Mouse (Mus musculus) midbrain, postnatal 0 days (tissue): ENCODE measurements at regions not wholly inside any gene's neighbourhood (a gene's known extent, or its start where the extent isn't known, plus 50 kb on each side); places are given as distances from the start of the nearest gene placed in this dataset.

Experiments used
- ATAC-seq: fragments of 200-750 bp; cut with Nextera tagmentation; 2 replicates; pipeline ENCODE4 v1.8.0; 2017; ENCODE audit warnings: moderate number of reproducible peaks, mild to moderate bottlenecking, moderate TSS enrichment, moderate library complexity; ENCODE audit not compliant: low FRiP score
- DNase-seq: peaks from one replicate; pipeline ENCODE4 v3.0.0-alpha.2; 2015; ENCODE audit warnings: low spot score
- H3K27ac ChIP-seq: fragments of 300-500 bp; sonication (generic); 2 replicates; pipeline ENCODE4 v1.5.1; 2014; ENCODE audit warnings: low read depth, mild to moderate bottlenecking, low read length, mixed read lengths
- H3K27me3 ChIP-seq: fragments of 300-500 bp; sonication (generic); 2 replicates; pipeline ENCODE4 v1.6.1; 2014; ENCODE audit warnings: low read length, control low read depth, mixed read lengths; ENCODE audit not compliant: insufficient read depth
- H3K36me3 ChIP-seq: fragments of 300-500 bp; sonication (generic); 2 replicates; pipeline ENCODE4 v1.6.1; 2014; ENCODE audit warnings: low read length, control low read depth, mixed read lengths; ENCODE audit not compliant: insufficient read depth
- H3K4me1 ChIP-seq: fragments of 300-500 bp; sonication (generic); 2 replicates; pipeline ENCODE4 v1.6.1; 2014; ENCODE audit warnings: mild to moderate bottlenecking, control low read depth, antibody characterized with exemption, low read length, mixed read lengths; ENCODE audit not compliant: insufficient read depth
- H3K4me2 ChIP-seq: fragments of 300-500 bp; sonication (generic); 2 replicates; pipeline ENCODE4 v1.6.1; 2014; ENCODE audit warnings: low read depth, mild to moderate bottlenecking, low read length, mixed read lengths; ENCODE audit not compliant: poor library complexity, severe bottlenecking
- H3K4me3 ChIP-seq: fragments of 300-500 bp; sonication (generic); 2 replicates; pipeline ENCODE4 v1.5.1; 2014; ENCODE audit warnings: low read depth, mild to moderate bottlenecking, low read length, moderate library complexity
- H3K9ac ChIP-seq: fragments of 300-500 bp; sonication (generic); replicated peaks from 2 replicates; pipeline ENCODE4 v1.6.1; 2014; ENCODE audit warnings: mild to moderate bottlenecking, low read length, moderate library complexity, mixed read lengths; ENCODE audit not compliant: poor library complexity, severe bottlenecking
- H3K9me3 ChIP-seq: fragments of 300-500 bp; sonication (generic); 2 replicates; pipeline ENCODE4 v1.6.1; 2016; ENCODE audit warnings: low read length, control low read depth
- CTCF ChIP-seq: IDR thresholded peaks from 2 replicates; pipeline ENCODE4 v1.5.1; 2016; ENCODE audit warnings: antibody characterized with exemption, mild to moderate bottlenecking
- WGBS: fragments of 180-500 bp; shearing (Covaris S2); extraction: QIAGEN DNeasy Blood & Tissue Kit; methylation state at CpG from one replicate; pipeline ENCODE4 v1.1.7; 2014; 5-methylcytosine and 5-hydroxymethylcytosine counted together

DNA sequence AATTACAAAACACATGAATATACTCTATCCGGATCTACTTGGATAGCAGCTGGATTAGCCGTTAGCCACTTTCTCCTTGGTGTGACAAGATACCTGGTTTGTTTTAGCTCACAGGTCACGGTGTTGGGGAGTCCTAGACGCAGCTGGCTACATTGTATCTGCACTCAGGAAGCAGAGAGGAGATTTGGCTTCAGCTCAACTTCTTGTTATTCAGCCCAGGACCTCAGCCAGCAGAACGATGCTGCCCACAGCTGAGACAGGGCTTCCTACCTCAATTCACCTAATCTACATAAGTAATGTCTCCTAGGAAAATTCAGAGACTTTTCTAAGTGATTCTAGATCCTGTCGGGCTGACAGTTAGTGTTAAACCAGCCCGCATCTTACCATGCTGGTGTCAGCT, 289.4 kb downstream of the 3100002H09Rik start:
- DNase-seq (peak; percentile 9), ATAC-seq (no peak)
- H3K27me3 ChIP-seq: no peaks in the 10 kb centered on the region
- H3K4me1 ChIP-seq: no peaks in the 10 kb centered on the region
- no peak overlapping the region for H3K9ac ChIP-seq
- TF ChIP-seq CTCF: no peak
- H3K4me2 ChIP-seq: no peak overlapping the region
- no peaks in the 10 kb centered on the region for H3K36me3 ChIP-seq
- H3K9me3 ChIP-seq: no peaks in the 10 kb centered on the region
- no peak overlapping the region for H3K27ac ChIP-seq
- 56% methylated on average over 7 of the region's 7 CpGs for WGBS
- no peak overlapping the region for H3K4me3 ChIP-seq

DNA sequence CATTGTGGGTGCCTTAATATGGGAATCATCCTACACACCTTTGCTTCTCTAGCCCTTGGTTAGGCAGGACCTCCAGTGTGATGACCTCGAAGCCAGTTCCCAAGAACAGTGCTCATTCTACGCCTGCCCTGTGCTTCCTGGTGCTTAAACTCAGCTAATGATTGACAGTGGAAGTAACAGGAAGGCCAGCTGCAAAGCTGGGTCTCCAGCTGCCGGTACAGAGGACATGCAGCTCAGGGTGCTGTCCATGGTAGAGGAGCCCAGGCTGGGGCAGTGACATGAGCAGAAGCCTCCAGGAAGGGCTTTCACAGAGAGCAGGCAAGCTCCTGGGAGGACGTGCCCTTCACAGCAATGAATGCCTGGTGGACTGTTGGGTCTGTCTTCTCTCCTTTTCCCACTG, 293.6 kb downstream of the 3100002H09Rik start:
- no peak for ATAC-seq
- Histone ChIP-seq H3K4me2 (no peak overlapping the region), H3K27me3 (no peaks in the 10 kb centered on the region), H3K4me3 (no peak overlapping the region), H3K27ac (no peak overlapping the region), H3K36me3 (no peaks in the 10 kb centered on the region), H3K9me3 (no peaks in the 10 kb centered on the region), H3K9ac (no peak overlapping the region), H3K4me1 (no peaks in the 10 kb centered on the region)
- no peak for DNase-seq
- 44% methylated on average over 4 of the region's 4 CpGs for WGBS
- TF ChIP-seq CTCF: no peak

DNA sequence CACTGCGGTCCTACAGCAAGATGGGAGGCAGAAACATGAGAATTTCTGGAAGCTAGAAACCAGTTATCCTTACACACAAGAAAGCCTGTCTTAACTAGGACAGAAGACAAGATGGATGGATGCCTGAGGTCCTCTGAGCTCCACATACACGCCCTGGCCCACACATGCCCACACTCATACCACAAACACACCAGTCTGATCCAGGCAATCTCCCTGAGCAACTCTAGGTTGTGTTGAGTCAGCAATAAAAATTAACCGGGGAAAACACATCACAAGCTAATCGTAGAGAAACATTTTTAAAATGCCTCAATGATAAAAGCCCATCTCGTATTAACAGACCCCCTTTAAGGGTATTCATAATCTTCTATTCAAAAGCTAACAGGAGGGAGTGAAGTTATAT, 298.9 kb downstream of the 3100002H09Rik start:
- Histone ChIP-seq H3K27ac (no peak overlapping the region), H3K9ac (no peak overlapping the region), H3K4me3 (no peak overlapping the region), H3K4me2 (no peak overlapping the region), H3K36me3 (no peaks in the 10 kb centered on the region), H3K4me1 (no peaks in the 10 kb centered on the region), H3K9me3 (no peaks in the 10 kb centered on the region), H3K27me3 (peaks cover 2% of the 10 kb centered on the region; the same call in 1 of the 2 replicates)
- TF ChIP-seq CTCF: no peak
- DNase-seq (no peak), ATAC-seq (no peak)
- WGBS: 78% methylated on average over 5 of the region's 5 CpGs

DNA sequence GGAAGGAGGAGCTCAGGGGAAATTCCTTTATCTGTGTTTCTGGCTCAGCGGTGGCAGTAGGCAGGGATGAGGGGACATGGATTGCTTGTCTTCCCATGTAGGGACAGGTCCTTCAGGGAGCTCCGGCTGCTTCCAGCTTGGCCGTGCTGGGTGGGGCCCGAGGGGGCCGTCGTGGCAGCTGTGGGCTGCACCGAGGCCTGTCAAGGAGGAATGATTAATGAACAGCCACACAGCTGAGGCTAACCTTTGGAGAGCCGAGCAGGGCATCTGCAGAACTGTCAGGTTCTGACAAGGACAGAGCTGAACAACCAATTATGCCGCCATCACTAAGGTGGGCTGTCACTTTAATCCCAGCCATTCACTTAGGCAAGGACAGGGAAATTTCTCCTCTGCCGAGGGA, 300.0 kb downstream of the 3100002H09Rik start:
- ATAC-seq (no peak), DNase-seq (peak; percentile 21)
- no peak overlapping the region for H3K4me2 ChIP-seq
- H3K27ac ChIP-seq: no peak overlapping the region
- H3K4me3 ChIP-seq: no peak overlapping the region
- H3K9me3 ChIP-seq: no peaks in the 10 kb centered on the region
- H3K9ac ChIP-seq: no peak overlapping the region
- peaks cover 2% of the 10 kb centered on the region; the same call in 1 of the 2 replicates for H3K4me1 ChIP-seq
- peaks cover 2% of the 10 kb centered on the region; the same call in 1 of the 2 replicates for H3K27me3 ChIP-seq
- WGBS: 26% methylated on average over 10 of the region's 10 CpGs
- TF ChIP-seq CTCF: no peak
- no peaks in the 10 kb centered on the region for H3K36me3 ChIP-seq

DNA sequence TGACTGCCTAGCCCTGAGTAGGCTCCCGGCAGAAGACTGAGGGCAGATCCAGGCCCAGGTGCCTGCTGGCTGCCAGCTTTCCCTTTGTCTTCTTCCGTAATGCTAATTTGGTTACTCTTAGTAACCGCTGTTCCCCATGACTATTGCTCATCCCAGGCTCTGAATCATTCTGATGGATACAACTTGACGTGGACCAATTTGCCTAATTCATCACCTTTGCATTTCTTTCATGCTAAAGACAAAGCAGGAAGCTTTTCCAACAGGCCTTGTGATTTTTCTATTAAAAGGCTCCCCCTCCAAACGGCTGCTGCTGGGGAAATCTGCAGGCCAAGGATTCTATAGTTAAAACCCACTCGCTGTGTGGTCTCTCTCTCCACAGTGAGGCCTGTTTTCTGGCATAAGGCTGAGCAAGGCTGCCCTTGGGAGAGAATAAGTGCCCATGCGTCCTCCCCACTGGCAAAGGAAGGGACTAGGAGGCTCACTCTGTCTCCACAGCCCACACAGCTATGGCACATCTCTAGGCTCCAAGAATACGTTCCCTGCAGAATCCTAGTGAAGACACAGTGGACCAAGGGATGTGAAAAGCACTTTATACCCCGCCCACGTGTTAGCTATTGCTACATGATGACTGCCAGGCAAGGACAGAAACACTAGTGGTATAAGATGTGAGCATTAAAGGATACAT, 304.6 kb downstream of the 3100002H09Rik start:
- no peak overlapping the region for H3K4me2 ChIP-seq
- no peak for ATAC-seq
- H3K9ac ChIP-seq: no peak overlapping the region
- no peaks in the 10 kb centered on the region for H3K36me3 ChIP-seq
- no peaks in the 10 kb centered on the region for H3K9me3 ChIP-seq
- TF ChIP-seq CTCF: no peak
- H3K4me1 ChIP-seq: peaks cover 2% of the 10 kb centered on the region; the same call in 1 of the 2 replicates
- 47% methylated on average over 10 of the region's 10 CpGs for WGBS
- H3K27me3 ChIP-seq: peaks cover 4% of the 10 kb centered on the region
- H3K27ac ChIP-seq: no peak overlapping the region
- no peak overlapping the region for H3K4me3 ChIP-seq
- DNase-seq: peak; percentile 29

DNA sequence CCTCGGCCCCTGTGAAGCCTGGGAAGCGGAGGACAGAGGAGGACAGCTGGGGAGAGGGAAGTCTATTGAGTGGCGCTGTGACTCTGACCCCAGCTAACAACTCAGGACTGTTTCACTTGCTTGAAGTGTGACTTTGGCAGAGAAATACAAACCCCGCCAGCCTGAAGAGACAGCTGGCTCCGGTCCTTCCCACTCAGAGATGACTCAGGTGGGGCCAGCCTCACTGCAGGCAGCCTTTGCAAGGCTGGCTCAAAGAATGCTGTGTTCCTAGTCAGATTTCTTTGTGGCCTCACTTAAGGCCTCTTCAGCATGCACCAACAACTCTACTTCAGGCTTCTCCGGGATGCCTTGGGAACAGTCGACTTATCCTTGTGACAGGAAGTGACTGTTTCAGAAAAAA, 307.7 kb downstream of the 3100002H09Rik start:
- Histone ChIP-seq H3K4me1 (peaks cover 2% of the 10 kb centered on the region; the same call in 1 of the 2 replicates), H3K27ac (no peak overlapping the region), H3K36me3 (no peaks in the 10 kb centered on the region), H3K9me3 (no peaks in the 10 kb centered on the region), H3K4me2 (no peak overlapping the region), H3K4me3 (no peak overlapping the region), H3K27me3 (peaks cover 2% of the 10 kb centered on the region; the same call in 1 of the 2 replicates), H3K9ac (no peak overlapping the region)
- DNase-seq: no peak
- 45% methylated on average over 7 of the region's 7 CpGs for WGBS
- TF ChIP-seq CTCF: no peak
- no peak for ATAC-seq
